Mouse (Mus musculus): ENCODE data around the gene Sost.
"Not testable (repeated sequence)": the region's sequence is repeated elsewhere in the genome, so short reads cannot be mapped to it uniquely, and the experiment has no call there.

Sost gene

DNA sequence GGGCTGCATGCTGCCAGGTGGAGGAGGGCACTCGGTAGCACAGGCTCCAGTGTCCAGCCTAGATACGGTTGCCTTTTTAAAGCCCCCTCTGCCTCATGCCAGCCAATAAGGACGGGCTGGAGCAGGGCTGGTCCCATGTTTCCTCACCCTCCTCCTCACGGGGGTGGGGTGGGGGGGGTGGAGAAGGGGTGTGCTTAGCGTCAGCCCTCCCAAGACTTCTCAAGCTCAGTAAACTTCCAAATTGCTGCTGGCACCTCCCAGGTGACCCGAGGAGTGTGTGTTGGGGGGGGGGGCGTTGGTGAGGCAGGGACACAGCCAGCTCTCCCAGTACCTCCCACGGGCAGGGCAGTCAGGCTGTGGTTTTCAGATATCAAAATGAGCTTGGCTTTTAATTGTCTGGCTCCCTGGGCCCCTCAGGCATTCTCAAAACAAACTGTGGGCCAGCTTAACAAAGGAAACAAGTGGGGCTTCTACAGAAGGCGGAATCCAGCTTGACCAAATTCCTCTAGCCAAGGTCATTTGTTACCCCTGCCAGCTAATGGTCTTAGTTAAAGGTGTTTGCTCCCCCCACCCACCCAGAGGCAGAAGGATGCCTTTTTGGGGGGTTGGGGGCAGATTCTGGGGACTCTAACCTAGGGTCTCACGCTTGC lies at the start of gene Sost:
Gene Sost, minus strand, starts transcription at position 51 of the 650 bp plus-strand sequence.
- no peak for DNase-seq (ENCODE audit: low read depth, low spot score)

DNA sequence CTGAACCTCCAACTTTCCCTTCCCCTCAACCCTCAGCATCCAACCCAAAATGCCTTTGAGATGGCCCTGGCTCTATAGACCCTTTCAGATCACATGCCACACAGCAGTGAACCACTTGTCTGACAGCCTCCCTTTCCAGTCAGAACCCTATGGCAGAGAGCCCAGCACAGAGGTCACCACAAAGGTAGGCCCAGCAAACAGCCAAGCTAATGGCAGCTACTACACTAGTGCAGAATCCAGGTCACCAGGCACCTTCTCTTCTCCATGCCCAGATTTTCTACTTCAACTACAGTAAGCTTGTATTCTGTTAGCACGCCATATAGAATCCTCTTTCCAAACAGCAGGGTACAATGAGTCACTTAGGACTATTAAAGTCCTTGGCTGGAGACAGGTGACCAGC lies 49.3 kb upstream of the Sost start:
- peak; percentile 78 for DNase-seq (ENCODE audit: low read depth, low spot score)

DNA sequence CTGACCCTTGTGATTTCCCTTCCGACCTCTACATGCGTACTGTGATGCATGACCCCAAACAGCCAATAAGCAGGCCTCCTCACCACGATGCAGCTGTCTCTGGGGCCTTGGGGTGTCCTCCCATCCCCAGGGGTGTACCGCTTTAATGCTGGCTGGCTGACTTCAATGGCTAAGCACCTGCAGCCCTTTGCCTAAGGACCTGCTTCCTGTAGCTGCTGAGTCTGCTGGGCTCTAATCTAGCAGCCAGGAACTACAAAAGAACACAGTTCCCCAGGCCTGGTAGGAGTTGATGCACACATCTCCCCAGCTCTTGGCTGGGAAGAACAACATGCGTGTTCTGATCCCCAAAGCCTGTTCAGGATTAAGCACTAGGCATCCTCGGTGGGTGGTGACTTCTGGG lies 48.7 kb upstream of the Sost start:
- no peak for DNase-seq (ENCODE audit: low read depth, low spot score)

DNA sequence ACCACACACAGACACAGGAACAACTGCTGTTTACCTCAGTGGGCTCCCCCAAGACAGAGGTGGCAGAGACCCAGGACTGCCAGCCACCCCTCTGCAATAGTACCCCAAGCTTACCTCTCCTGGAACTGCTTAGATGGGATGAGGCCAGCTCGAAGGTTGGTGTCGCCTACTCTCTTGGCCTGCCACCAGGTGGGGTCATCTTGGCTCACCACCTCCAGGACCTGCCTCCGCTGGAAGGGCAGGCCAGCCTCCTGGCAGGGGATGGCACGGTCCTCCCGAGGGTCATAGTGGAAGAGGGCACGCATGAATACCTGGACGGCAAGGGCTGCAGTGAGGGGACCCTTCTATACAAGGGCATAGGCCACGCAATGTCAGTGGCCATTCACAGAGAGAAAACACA lies 46.4 kb upstream of the Sost start:
- DNase-seq (ENCODE audit: low read depth, low spot score) = no peak

DNA sequence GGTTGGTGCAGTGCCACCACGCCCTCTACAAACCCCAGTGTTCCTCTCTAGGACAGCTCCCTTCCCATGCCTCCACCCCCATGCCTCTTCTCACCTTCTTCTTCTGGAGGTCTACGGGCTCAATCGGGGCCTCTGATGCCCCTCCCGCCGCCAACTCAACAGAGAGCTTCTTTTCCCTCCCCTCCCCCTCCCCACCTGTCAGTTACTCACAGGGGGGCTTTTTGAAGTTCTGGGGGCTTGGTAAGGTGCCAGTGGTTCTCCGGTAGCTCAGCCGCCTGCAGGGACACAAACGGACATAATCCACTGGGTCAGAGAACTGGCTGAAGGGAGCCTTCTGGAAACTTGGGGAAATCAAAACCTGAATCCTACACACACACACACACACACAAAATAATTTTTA lies 44.7 kb upstream of the Sost start:
- no peak for DNase-seq (ENCODE audit: low read depth, low spot score)

DNA sequence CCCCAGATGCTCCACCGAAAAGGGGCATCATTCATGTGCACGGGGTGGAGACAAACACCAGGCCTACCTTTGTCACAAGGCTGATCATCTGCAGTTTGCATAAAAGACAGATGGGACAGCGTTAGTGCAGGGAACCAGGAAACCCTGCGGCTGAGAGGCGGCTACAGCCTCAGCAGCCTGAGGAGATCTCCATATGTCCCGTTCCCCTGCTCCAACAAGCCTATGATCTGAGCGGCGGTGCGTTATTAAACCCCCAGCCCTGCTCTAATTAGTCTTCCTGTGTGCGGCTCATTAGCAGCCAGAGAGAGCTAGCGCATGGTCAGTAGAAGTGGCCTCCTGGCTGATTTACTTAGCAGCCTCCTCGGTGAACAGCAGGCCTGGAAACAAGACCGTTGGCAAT lies 43.3 kb upstream of the Sost start:
- DNase-seq (ENCODE audit: low read depth, low spot score) = peak; percentile 94

DNA sequence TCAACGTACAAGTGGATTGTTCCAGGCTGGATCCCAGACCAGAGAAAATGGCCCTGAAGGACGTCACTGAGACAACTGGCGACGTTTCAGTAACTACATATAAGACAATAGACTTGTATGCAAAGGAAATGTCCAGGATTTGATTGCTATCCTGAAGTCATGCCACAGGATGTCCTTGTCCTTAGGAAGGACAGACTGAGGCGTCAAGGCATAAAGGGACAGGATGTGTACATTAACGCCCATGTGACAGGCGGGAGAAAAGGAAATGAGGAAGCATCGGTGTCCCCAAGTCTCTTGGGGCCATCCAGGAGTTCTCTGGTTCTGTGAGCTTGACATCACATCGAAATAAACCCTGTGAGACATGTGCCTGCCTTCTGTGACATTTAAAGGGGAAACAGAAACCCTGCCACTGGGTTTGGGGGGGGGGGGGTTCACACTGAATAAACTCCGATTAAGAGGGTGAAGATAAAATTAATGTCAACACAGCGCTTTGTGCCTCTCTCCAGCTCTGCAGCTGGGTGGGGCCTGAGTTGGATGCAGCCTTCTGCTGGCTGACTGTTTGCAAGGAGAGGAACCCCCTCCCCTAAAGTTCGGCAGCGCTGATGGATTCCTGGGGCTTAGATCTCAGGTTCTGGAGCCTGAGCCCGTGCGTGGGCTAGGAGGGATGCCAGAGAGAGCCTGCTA lies 42.3 kb upstream of the Sost start:
- no peak for DNase-seq (ENCODE audit: low read depth, low spot score)

DNA sequence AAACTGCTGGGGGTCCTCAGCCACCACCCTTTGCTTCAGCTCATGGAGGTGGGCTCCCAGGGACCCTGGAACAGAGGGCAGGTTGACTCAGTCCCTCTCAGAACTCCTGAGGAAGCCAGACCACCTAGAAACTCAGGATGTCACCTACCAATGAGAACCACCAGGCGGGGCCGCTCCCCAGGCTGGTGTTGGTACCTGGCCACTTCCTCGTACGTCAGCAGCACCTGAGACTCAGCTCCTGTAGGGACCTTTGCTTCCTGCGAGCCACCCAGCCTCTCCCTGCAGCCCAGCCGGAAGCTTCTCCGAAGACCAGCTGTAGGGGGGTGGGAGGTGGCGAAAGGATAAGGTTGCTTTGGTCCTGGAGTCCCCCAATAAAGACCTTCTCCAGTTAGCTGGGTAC lies 41.6 kb upstream of the Sost start:
- DNase-seq (ENCODE audit: low read depth, low spot score) = no peak

DNA sequence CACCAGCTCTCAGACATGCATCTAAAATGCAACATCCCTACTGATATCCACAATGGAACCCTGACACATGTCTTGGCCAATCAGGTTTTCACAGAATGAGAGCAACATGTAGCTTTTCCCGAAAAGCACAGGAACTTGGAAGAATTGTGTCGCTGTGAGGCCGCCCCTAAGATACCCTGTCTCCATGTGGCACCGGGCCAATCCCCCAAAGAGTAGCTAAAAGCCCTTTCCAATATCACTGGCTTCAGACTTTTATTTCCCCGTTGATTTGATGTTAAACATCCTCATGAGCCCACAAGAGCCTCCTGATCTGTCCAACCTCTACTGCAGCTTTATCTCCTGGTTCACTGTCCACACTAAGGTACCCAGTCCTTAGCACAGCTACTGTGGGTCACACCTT lies 39.9 kb upstream of the Sost start:
- DNase-seq (ENCODE audit: low read depth, low spot score) = no peak

DNA sequence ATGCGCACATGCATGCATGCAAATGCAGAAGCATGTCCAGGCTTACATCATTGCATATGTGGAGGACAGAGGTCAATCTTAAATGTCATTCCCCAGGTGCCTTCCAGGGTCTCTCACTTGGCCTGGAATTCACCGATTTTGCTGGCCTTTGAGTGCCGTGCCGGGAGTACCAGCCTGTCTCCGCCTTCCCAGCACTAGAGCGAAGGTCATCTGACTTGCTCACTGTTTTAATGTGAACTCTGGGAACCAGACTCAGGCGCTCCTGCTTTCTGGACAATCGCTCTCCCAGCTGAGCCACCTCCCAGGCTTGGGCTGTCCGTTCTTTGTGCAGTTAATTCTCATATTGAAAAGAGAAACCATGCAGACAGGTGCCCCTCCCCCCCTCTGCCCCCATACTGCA lies 39.5 kb upstream of the Sost start:
- DNase-seq (ENCODE audit: low read depth, low spot score) = no peak

DNA sequence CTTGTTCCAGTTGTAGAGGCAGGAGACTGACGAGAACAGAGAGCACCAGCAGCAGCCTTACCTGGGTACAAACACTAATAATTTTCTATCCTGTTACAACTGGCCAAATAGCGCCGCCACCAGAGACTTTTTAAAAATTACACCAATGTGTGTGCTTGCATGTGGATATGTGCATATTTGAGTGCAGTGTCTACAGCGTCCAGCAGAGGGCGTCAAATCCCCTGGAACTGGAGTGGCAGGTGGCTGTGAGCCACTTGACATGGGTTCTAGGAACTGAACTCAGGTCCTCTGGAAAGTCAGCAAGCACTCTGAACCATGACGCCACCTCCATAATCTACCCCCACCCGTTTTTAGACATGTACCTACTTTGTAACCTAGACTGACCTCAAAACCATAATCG lies 37.4 kb upstream of the Sost start:
- no peak for DNase-seq (ENCODE audit: low read depth, low spot score)

DNA sequence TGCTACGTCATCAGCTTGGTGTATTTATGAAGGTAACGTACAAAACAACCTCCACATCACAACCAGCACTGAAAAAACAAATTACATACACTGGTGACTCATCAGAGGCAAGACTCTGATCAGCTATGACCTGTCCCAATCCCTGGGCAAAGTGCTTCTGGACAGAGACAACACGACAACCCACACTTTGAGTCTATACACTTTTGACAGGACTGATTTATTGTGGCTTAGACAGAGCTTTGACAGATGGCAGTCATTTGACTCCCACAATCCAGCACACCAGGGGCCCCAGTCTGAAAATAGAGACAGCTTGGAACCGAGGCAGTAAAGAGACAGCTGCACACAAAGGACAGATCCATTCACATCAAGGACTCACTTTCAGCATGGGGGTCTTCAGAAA lies 32.7 kb upstream of the Sost start:
- DNase-seq (ENCODE audit: low read depth, low spot score) = no peak

DNA sequence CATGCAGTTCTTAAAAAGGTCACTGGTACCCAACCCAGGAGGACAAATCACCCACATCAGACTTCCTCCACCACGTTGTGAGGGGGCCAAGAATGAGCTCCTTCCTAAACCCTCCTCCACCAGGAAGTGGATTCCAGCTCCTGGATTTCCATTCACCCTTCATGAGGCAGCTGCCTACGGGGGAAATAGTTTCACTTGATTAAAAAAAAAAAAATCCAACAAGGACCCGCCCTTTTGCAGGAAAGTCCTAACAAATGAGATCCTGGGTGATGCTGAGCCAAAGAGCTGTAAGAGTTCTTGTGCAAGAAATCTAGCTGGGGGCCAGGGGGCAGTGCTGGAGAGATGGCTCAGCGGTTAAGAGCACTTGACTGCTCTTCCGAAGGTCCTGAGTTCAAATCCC lies 31.4 kb upstream of the Sost start:
- DNase-seq (ENCODE audit: low read depth, low spot score) = peak; percentile 50

DNA sequence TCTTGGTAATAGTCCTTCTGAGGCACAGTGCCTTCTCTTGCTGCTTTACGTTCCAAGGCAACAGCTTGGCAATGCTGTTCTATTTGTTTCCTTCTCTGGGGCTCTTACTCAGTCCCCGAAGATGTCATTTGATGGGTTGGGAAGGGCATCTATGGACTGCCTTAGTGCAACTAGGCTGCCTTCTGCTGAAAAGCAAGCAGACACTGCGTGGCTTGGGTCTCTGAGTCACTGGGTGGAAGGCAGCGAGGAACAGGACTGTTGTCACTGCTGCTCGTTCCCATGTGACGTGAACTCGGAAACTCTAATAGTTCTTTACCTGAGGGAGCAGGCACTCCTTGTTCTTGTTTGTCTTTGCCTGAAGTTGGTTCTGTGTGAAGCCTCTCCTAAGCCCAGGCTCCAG lies 29.1 kb upstream of the Sost start:
- peak; percentile 54 for DNase-seq (ENCODE audit: low read depth, low spot score)

DNA sequence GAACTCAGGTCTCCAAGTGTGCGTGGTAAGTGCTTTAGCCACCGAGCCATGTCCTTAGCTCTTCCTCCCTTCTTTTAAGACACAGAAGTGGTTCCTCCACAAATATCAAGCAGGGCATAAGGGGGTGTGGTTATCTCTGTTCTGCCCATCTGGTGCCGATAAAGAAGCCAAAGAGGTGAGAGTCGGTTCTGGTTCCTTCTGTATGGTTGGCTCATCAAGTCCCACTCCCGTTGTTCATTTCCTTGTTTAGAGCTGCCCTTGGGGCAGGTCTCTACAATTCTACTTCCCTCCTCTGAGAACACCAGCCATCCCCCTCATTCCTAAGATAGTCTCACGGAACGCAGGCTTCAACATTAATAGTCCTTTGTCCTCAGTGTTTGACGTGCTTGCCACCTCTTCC lies 27.3 kb upstream of the Sost start:
- peak; percentile 66 for DNase-seq (ENCODE audit: low read depth, low spot score)

DNA sequence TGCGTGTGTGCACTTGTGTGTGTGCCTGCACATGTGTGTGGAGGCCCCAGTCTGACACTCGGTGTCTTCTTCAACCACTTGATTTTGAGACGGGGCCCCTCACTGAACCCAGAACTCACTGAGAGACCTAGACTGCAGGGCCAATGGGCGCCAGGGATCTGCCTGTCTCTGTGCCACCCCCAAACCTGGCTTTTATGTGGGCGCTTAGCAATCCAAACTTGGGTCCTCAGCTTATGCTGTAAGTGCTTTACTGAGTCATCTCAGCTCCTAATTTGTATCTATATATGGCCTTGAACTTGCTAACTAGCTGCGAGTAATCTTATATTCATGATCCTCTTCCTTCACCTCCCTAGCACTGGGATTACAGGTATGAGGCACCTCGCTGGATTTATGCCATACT lies 25.6 kb upstream of the Sost start:
- DNase-seq (ENCODE audit: low read depth, low spot score) = peak; percentile 88

DNA sequence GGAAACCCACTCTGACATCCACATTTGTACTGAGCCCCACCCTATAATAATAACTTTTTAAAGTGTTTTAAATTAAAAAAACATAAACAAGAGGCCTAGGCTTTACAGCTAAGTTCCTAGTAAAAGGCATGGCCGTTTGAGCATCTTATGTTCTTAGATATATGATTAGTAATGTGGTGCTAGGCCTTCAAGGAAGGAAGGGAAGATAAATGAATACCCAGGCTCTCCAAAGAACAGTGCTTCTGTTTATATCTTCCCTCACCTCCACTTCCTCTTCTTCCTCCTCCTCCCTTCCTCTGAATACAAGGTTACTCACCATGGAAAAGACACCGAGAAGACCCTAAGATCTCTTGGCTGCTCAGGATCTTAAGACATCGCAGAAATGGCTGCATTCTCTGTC lies 25.0 kb upstream of the Sost start:
- DNase-seq (ENCODE audit: low read depth, low spot score) = no peak

DNA sequence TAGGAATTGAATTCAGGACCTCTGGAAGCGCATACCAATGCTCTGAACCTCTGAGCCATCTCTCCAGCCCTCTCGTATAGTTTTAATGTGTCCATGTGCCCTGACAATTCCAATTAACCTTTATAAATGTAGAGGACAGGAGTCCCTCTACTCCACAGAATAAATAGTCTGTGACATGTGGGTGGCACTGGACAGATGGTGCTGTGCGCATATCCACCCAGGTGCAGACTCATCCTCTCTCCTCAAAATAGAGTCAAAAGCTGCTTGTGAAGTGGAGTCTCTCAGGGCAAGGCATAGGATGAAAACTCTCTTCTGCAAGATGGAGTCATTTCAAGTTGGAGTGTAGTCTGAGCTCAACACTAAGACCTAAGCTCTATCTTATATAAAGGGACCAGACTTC lies 23.4 kb upstream of the Sost start:
- peak; percentile 85 for DNase-seq (ENCODE audit: low read depth, low spot score)

DNA sequence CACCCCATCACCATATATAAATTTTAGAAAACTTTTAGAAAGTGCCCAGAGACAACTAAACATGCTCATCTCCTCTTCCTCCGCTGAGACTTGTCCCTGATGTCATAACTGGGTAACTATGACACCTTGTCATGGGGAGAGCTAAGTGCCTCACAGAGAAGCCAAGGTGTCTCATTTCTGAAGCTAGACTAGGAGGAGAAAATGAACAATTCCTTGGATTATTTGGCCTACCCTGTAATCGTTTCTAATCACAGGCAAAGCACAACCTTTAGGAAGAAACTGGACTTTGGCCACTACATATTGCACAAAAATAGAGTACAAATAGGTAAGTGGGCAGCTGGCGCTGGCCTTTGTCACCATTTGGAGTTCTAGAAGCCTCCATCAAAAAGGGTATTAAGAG lies 20.1 kb upstream of the Sost start, which contains the start of gene Dusp3:
Gene Dusp3, minus strand, starts transcription at position 101 of the 400 bp plus-strand sequence.
- DNase-seq (ENCODE audit: low read depth, low spot score) = no peak

DNA sequence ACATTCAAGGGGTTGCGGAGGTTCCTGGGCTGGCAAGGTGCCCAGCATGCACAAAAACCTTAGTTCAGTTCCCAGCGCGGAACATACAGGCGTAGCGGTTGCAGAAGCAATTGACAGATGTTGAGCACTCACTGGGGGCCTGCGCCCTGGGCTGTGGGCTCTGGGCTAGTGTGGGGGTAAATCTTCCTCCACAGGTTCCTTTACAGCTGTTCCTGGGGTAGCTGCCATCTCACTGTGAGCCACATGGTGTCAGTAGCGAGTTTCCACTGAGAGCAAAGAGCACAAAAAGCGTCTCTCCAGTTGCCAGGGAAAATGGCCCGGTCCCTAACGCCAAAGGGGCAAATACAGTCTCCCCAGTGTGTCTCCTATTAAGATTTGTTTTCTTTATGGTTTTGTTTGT lies 19.2 kb upstream of the Sost start:
- DNase-seq (ENCODE audit: low read depth, low spot score) = peak; percentile 95

DNA sequence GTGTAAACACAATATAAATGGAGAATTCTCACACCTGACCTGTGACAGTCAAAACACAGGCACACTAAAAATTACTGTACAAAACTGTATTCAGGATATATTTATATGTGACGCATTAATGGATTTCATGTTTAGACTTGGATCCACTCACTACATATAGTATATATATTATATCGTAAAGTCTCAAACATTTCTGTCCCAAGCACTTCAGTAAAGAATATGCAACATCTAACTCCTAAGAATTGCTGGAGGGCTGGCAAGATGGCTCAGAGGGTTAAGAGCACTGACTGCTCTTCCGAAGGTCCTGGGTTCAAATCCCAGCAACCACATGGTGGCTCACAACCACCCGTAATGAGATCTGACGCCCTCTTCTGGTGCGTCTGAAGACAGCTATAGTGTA lies 18.6 kb upstream of the Sost start:
- not testable (repeated sequence) for DNase-seq (ENCODE audit: low read depth, low spot score)

DNA sequence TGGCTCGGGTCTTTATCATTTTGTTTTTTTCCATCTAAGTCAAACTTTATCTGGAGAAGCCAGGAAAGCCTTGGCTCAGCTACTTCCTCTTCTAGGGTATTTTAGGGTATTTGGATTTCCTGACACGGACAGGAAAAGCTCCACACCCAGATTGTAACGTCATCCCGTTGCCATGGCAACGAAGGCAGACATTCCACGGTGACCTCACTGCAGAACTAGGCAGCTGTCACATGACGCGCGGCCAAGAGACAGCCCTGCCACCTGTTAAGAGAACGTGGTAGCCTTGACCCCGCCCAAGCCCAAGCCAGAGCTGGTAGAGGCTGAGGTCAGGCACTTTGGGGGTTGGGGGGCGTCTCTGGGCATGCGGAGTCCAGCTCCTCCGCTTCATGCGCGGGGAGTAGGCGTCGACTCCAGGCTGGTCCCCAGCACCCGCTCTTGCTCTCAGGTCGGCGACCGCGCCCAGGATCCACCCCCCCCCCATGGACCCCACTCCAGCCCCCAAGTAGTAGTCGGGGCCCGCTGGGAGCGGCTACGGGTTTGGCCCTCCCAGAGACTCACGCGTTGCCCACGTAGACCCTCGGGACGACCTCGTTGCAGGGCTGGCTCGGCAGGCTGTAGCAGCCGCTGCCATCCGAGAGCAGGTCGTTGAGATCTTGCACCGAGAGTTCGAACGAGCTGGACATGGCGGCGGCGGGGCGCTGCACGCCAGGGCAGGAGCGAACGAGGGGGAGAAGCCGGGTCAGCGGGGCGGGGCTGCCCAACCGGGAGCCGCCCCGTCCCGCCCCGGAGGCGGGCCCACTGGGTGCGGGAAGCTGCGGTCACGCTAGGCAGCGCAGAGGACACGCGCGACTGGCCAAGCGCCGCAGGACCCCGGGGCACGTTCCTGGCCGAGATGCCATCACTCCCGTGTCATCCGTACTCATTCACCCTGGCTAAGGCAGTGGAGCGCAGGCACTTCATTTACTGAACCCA lies 17.5 kb upstream of the Sost start, which contains the start of gene Cfap97d1:
Gene Cfap97d1, plus strand, starts transcription at position 226 of the 972 bp plus-strand sequence.
- DNase-seq (ENCODE audit: low read depth, low spot score) = peak; percentile 99
